Mouse (Mus musculus): ENCODE results near the gene 4930415O20Rik. TPM values are rescaled to one million over a fixed set of nuclear protein-coding genes. Genes with fewer than 3 reads are reported as not detected.

Gene 4930415O20Rik
- polyA plus RNA-seq, 2 experiments: not detected

- WGBS (ENCODE audit: insufficient replicate concordance): 33% methylated on average over 6 of the region's 6 CpGs
- DNase-seq (ENCODE audit: low read depth in 3 of 3, low spot score in 3 of 3) (no peak), ATAC-seq (ENCODE audit: insufficient read depth) (no peak)
- H3K4me1 ChIP-seq (replicated peaks; ENCODE audit: control insufficient read depth in 2 of 2, insufficient read depth in 2 of 2, low read length in 1 of 2): no peaks in the 10 kb centered on the region
- no peak overlapping the region for H3K9ac ChIP-seq (replicated peaks)
- no peak overlapping the region for H3K27ac ChIP-seq
- TF ChIP-seq EP300 (IDR thresholded peaks at IDR 0.05; ENCODE audit: low read depth): no peak
- no peak for TF ChIP-seq CTCF (IDR thresholded peaks at IDR 0.05; ENCODE audit: low read depth)
- H3K27me3 ChIP-seq (ENCODE audit: control insufficient read depth, insufficient read depth, low read length): peaks cover 66% of the 10 kb centered on the region
- H3K4me2 ChIP-seq (ENCODE audit: low read depth): no peak overlapping the region
- no peaks in the 10 kb centered on the region for H3K36me3 ChIP-seq (replicated peaks; ENCODE audit: control insufficient read depth, insufficient read depth, low read depth)
- no peaks in the 10 kb centered on the region for H3K9me3 ChIP-seq (ENCODE audit: control insufficient read depth, low read length)
- H3K4me3 ChIP-seq (ENCODE audit: insufficient read depth in 1 of 2, low read depth in 2 of 2, low read length in 2 of 2): no peak overlapping the region
Observed at GRCm38 (mm10) chr15:98629464-98629863, 58.7 kb downstream of the 4930415O20Rik start.

GRCm38 (mm10) chr15:98630540-98630939 lies 59.7 kb downstream of the 4930415O20Rik start, which contains the start of gene Cacnb3:
TSS of gene Cacnb3 (plus strand) at chr15:98630840.
- Histone ChIP-seq H3K27ac (no peak within 1 kb of the TSS), H3K36me3 (replicated peaks; ENCODE audit: control insufficient read depth, insufficient read depth, low read depth) (no peaks in the 10 kb centered on the region), H3K4me2 (ENCODE audit: low read depth) (no peak within 1 kb of the TSS), H3K27me3 (ENCODE audit: control insufficient read depth, insufficient read depth, low read length) (peaks cover 76% of the 10 kb centered on the region), H3K4me3 (ENCODE audit: insufficient read depth in 1 of 2, low read depth in 2 of 2, low read length in 2 of 2) (no peak within 1 kb of the TSS), H3K9me3 (ENCODE audit: control insufficient read depth, low read length) (no peaks in the 10 kb centered on the region), H3K9ac (replicated peaks) (no peak within 1 kb of the TSS), H3K4me1 (replicated peaks; ENCODE audit: control insufficient read depth in 2 of 2, insufficient read depth in 2 of 2, low read length in 1 of 2) (no peaks in the 10 kb centered on the region)
- WGBS (ENCODE audit: insufficient replicate concordance): 28% methylated on average over 4 of the region's 4 CpGs
- TF ChIP-seq CTCF (IDR thresholded peaks at IDR 0.05; ENCODE audit: low read depth) (no peak), EP300 (IDR thresholded peaks at IDR 0.05; ENCODE audit: low read depth) (no peak)
- ATAC-seq (ENCODE audit: insufficient read depth) (no peak), DNase-seq (ENCODE audit: low read depth in 3 of 3, low spot score in 3 of 3) (no peak)

- no peak overlapping the region for H3K27ac ChIP-seq
- DNase-seq (ENCODE audit: low read depth in 3 of 3, low spot score in 3 of 3): no peak
- no peak overlapping the region for H3K9ac ChIP-seq (replicated peaks)
- H3K9me3 ChIP-seq (ENCODE audit: control insufficient read depth, low read length): no peaks in the 10 kb centered on the region
- no peak overlapping the region for H3K4me2 ChIP-seq (ENCODE audit: low read depth)
- no peak overlapping the region for H3K4me3 ChIP-seq (ENCODE audit: insufficient read depth in 1 of 2, low read depth in 2 of 2, low read length in 2 of 2)
- no peak for TF ChIP-seq EP300 (IDR thresholded peaks at IDR 0.05; ENCODE audit: low read depth)
- peak; percentile 93 for TF ChIP-seq CTCF (IDR thresholded peaks at IDR 0.05; ENCODE audit: low read depth)
- H3K27me3 ChIP-seq (ENCODE audit: control insufficient read depth, insufficient read depth, low read length): peaks cover 86% of the 10 kb centered on the region
- 2% methylated on average over 18 of the region's 18 CpGs for WGBS (ENCODE audit: insufficient replicate concordance)
- ATAC-seq (ENCODE audit: insufficient read depth): peak; percentile 30; the same call in 1 of the 2 replicates
- no peaks in the 10 kb centered on the region for H3K4me1 ChIP-seq (replicated peaks; ENCODE audit: control insufficient read depth in 2 of 2, insufficient read depth in 2 of 2, low read length in 1 of 2)
- no peaks in the 10 kb centered on the region for H3K36me3 ChIP-seq (replicated peaks; ENCODE audit: control insufficient read depth, insufficient read depth, low read depth)
Observed at GRCm38 (mm10) chr15:98631493-98631892, 60.7 kb downstream of the 4930415O20Rik start.

GRCm38 (mm10) chr15:98632107-98632744 lies 61.4 kb downstream of the 4930415O20Rik start:
- Histone ChIP-seq H3K27me3 (ENCODE audit: control insufficient read depth, insufficient read depth, low read length) (peaks cover 93% of the 10 kb centered on the region), H3K36me3 (replicated peaks; ENCODE audit: control insufficient read depth, insufficient read depth, low read depth) (no peaks in the 10 kb centered on the region)

GRCm38 (mm10) chr15:98632921-98633320 lies 62.1 kb downstream of the 4930415O20Rik start:
- Histone ChIP-seq H3K9me3 (ENCODE audit: control insufficient read depth, low read length) (no peaks in the 10 kb centered on the region), H3K4me3 (ENCODE audit: insufficient read depth in 1 of 2, low read depth in 2 of 2, low read length in 2 of 2) (no peak overlapping the region), H3K36me3 (replicated peaks; ENCODE audit: control insufficient read depth, insufficient read depth, low read depth) (no peaks in the 10 kb centered on the region), H3K9ac (replicated peaks) (no peak overlapping the region), H3K27me3 (ENCODE audit: control insufficient read depth, insufficient read depth, low read length) (peaks cover 100% of the 10 kb centered on the region), H3K4me1 (replicated peaks; ENCODE audit: control insufficient read depth in 2 of 2, insufficient read depth in 2 of 2, low read length in 1 of 2) (no peaks in the 10 kb centered on the region), H3K4me2 (ENCODE audit: low read depth) (no peak overlapping the region), H3K27ac (no peak overlapping the region)
- ATAC-seq (ENCODE audit: insufficient read depth): no peak
- TF ChIP-seq EP300 (IDR thresholded peaks at IDR 0.05; ENCODE audit: low read depth) (no peak), CTCF (IDR thresholded peaks at IDR 0.05; ENCODE audit: low read depth) (no peak)
- WGBS (ENCODE audit: insufficient replicate concordance): 1% methylated on average over 4 of the region's 4 CpGs
- no peak for DNase-seq (ENCODE audit: low read depth in 3 of 3, low spot score in 3 of 3)

More at GRCm38 (mm10) chr15:98632107-98632744, 61.4 kb downstream of the 4930415O20Rik start:
- no peak for TF ChIP-seq EP300 (IDR thresholded peaks at IDR 0.05; ENCODE audit: low read depth)
- TF ChIP-seq CTCF (IDR thresholded peaks at IDR 0.05; ENCODE audit: low read depth): no peak
- Histone ChIP-seq H3K9me3 (ENCODE audit: control insufficient read depth, low read length) (no peaks in the 10 kb centered on the region), H3K9ac (replicated peaks) (no peak overlapping the region), H3K4me2 (ENCODE audit: low read depth) (peak overlapping the region; percentile 5; the same call in 1 of the 2 replicates), H3K4me1 (replicated peaks; ENCODE audit: control insufficient read depth in 2 of 2, insufficient read depth in 2 of 2, low read length in 1 of 2) (no peaks in the 10 kb centered on the region), H3K4me3 (ENCODE audit: insufficient read depth in 1 of 2, low read depth in 2 of 2, low read length in 2 of 2) (no peak overlapping the region), H3K27ac (no peak overlapping the region)
- no peak for DNase-seq (ENCODE audit: low read depth in 3 of 3, low spot score in 3 of 3)
- WGBS (ENCODE audit: insufficient replicate concordance): 2% methylated on average over 25 of the region's 25 CpGs
- no peak for ATAC-seq (ENCODE audit: insufficient read depth)

All from liver, embryonic 14.5 days (tissue).